Comparison of ENCODE assay signal across 13 mouse cellular contexts in the genomic region with DNA sequence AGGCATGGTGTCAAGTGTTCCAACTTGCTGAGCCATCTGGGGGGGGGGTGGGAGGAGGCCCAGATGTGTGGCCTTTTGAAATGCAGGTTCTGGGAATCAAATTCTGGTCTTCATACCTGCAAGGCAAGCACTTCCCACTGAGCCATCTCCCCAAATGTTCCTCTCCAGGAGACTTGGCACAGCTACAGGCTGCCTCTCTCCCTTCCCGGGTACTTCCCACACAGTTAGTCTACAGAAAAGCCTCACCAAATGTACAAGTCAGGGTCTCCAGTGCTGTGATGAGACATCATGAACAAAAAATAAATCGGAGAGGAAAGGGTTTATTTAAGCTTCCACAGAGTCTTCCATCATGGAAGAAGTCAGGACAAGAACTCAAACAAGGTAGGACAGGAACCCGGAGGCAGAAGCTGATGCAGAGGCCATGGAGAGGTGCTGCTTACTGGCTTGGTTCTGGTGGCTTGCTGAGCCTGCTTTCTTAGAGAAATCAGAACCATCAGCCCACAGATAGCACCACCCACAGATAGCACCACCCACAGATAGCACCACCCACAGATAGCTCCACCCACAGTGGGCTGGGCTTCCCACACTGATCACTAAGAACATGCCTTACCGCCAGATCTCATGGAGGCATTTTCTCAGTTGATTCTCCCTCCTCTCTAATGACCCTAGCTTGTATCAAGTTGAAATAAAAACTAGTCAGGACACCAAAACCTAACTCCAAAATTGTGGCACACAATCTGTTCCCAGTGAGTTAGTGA. TPM values are rescaled to one million over a fixed set of nuclear protein-coding genes. Genes with fewer than 3 reads are reported as not detected.
DNase-seq lines count a peak whose midpoint lies in the region; ATAC-seq and TF ChIP-seq lines count a peak whose summit lies in the region.
"Had no signal": no experiment of that assay in that cellular context is flagged by ENCODE, and none has a peak within 500 bp of the region (broad histone marks: within the 10 kb centered on the region; RNA-seq: fewer than 3 reads in every experiment).

No protein-coding gene starts in this region.

- peak; percentile 34 for DNase-seq in CD4-positive, CD25-positive, alpha-beta regulatory T cell, adult 2 months (ENCODE audit: low read depth, low spot score)
- DNase-seq in kidney, postnatal 4 days, result peak; percentile 29 to 32
- DNase-seq in kidney, adult 18-20 months, result no peak
- DNase-seq in R1 (ENCODE audit: low read depth, low spot score), result peak; percentile 54
- no peak for DNase-seq in spleen, adult 18-20 months
- DNase-seq in thymus, adult 2 months, result no peak
- DNase-seq: adrenal gland, postnatal 14 days; right cerebral cortex, adult 18-20 months had no signal

- no peak for TF ChIP-seq POLR2A in thymus, adult 2 months (IDR thresholded peaks at IDR 0.05; ENCODE audit: control insufficient read depth, extremely low read depth, insufficient read depth, low read length, poor library complexity)

- no peaks in the 10 kb centered on the region for H3K27me3 ChIP-seq in thymus, adult 2 months (ENCODE audit: control insufficient read depth, insufficient read depth, low read length)
- H3K27me3 ChIP-seq: Patski had no signal

- no peaks in the 10 kb centered on the region for H3K36me3 ChIP-seq in thymus, adult 2 months (ENCODE audit: control insufficient read depth, insufficient read depth, low read length)

- H3K27ac ChIP-seq in thymus, adult 2 months (ENCODE audit: control insufficient read depth, insufficient read depth, low read length), result no peak overlapping the region
- H3K27ac ChIP-seq: liver, embryonic 14.5 days had no signal

- TF ChIP-seq CTCF in thymus, adult 2 months (IDR thresholded peaks at IDR 0.05; ENCODE audit: borderline replicate concordance, control insufficient read depth, extremely low read depth, insufficient read depth, low read length, poor library complexity), result no peak

- no peak overlapping the region for H3K4me3 ChIP-seq in thymus, adult 2 months (ENCODE audit: control insufficient read depth, insufficient read depth, low read length)

- no peak for ATAC-seq in CD4-positive, CD25-positive, alpha-beta regulatory T cell, adult 4 months
- peak; percentile 68 for ATAC-seq in megakaryocyte progenitor cell, adult 5-6 weeks (replicated peaks; ENCODE audit: poor library complexity)
- ATAC-seq: Patski had no signal

- no peaks in the 10 kb centered on the region for H3K4me1 ChIP-seq in thymus, adult 2 months (replicated peaks; ENCODE audit: control insufficient read depth, insufficient read depth, low read length)

- WGBS in thymus, adult 2 months, result 86% methylated on average over 4 of the region's 4 CpGs

RNA-seq across cellular contexts. Expression of gene Wdr48, which starts 7.4 kb away (rescaled TPM):
- polyA plus RNA-seq in CD4-positive, CD25-positive, alpha-beta regulatory T cell, adult 4 months (2017; shearing (Covaris generic)), result 10 to 100 TPM; 38.6 to 46.9 TPM
- total RNA-seq in megakaryocyte progenitor cell, adult 5-6 weeks (2015), result 57.6 and 75.4 TPM in 2 replicates
- total RNA-seq in megakaryocyte progenitor cell, adult 5-6 weeks (2017), result 49.1 and 58.6 TPM in 2 replicates
- polyA plus RNA-seq in thymus, adult 2 months (2012; rRNA removed), result 78.9 and 90.5 TPM in 2 replicates

RNA-seq across cellular contexts. Expression of gene Gorasp1, which starts 50.0 kb away (rescaled TPM):
- 1 to 10 TPM; 3.6 to 7.5 TPM for polyA plus RNA-seq in CD4-positive, CD25-positive, alpha-beta regulatory T cell, adult 4 months (2017; shearing (Covaris generic))
- total RNA-seq in megakaryocyte progenitor cell, adult 5-6 weeks (2015), result 7.9 and 8.7 TPM in 2 replicates
- total RNA-seq in megakaryocyte progenitor cell, adult 5-6 weeks (2017), result 5.1 and 7.4 TPM in 2 replicates
- 10.8 and 11.0 TPM in 2 replicates for polyA plus RNA-seq in thymus, adult 2 months (2012; rRNA removed)

RNA-seq across cellular contexts. Expression of gene Ttc21a, which starts 50.1 kb away (rescaled TPM):
- under 1 TPM in 1 of 2 experiments, not detected in 1; 0.15 TPM for polyA plus RNA-seq in CD4-positive, CD25-positive, alpha-beta regulatory T cell, adult 4 months (2017; shearing (Covaris generic))
- 2.3 and 2.4 TPM in 2 replicates for total RNA-seq in megakaryocyte progenitor cell, adult 5-6 weeks (2015)
- 3.4 and 5.7 TPM in 2 replicates for total RNA-seq in megakaryocyte progenitor cell, adult 5-6 weeks (2017)
- polyA plus RNA-seq in thymus, adult 2 months (2012; rRNA removed), result 0.18 and 0.29 TPM in 2 replicates
- total RNA-seq: gastrocnemius, adult 18-20 months had no signal

Comparison
In these comparisons a context has a peak if more than half of its experiments do, and no peak if none do; other contexts are left out.
1. DNase-seq: peak in CD4-positive, CD25-positive, alpha-beta regulatory T cell, adult 2 months (single experiment), kidney, postnatal 4 days (2 of 2) and R1 (single experiment); none in kidney, adult 18-20 months (single experiment), spleen, adult 18-20 months (0 of 2) and thymus, adult 2 months (single experiment).